8 mouse cellular contexts compared by ENCODE assay signal in the genomic region with DNA sequence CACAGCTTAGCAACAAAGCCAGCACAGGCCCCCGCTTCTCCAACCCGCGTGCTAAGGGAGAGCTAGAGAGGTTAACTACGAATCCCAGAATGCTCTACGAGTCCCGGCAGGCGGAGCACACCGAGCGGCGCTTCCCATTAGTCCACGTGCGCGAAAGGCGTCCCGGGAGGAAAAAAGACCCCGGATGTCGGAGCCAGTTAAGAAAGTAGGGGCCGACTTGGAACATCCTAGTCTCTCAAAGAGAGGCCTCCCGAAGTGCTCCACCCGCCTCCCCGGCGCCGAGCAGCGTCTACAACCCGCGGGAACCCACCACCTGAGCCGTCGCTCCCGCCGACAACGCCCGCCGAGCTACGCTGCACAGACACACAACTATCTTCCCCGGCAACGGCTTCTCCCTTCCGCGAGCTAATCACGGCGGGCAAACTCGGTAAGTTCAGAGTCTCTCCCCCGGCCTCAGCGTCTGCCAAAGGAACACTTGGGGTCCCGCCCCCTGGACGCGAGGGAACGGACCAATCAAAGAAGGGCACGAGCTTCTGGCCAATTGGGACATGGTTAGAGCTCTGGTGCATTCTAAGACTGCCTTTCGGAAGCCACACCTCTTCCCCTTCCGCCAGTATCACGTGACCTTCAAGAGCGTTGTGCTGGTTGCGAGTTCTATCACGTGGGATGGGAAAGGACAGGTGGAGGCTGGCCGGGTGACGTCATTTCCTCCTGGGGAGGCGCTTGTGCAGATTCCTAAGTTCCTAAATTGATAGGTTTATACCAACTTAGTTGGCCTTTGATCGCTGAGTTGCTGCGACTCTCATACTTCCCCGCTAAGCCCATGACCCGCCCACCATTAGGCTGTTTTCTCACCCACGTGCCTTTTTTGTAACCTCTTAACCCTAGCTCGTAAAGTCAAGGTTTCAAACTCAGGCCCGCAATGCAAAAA. TPM values are rescaled to one million over a fixed set of nuclear protein-coding genes. Genes with fewer than 3 reads are reported as not detected.
DNase-seq lines count a peak whose midpoint lies in the region; ATAC-seq and TF ChIP-seq lines count a peak whose summit lies in the region.

A gene (plus strand): TSS at position 101 of the 931 bp plus-strand sequence.
A gene (minus strand): TSS at position 591 of the 931 bp plus-strand sequence.

- H3K27ac ChIP-seq in hindbrain, embryonic 10.5 days, result peak within 1 kb of the TSS; percentile 99
- peak within 1 kb of the TSS; percentile 100 for H3K27ac ChIP-seq in lung, postnatal 0 days (ENCODE audit: low read length)

- peak; percentile 18 for TF ChIP-seq EP300 in lung, postnatal 0 days (IDR thresholded peaks at IDR 0.05)

- H3K4me2 ChIP-seq in lung, postnatal 0 days (replicated peaks; ENCODE audit: low read depth, low read length), result peak within 1 kb of the TSS; percentile 66

- 1% methylated on average over 64 of the region's 64 CpGs for WGBS in hindbrain, embryonic 10.5 days
- under 1% methylated on average over 64 of the region's 64 CpGs for WGBS in lung, postnatal 0 days

- peaks cover under 1% of the 10 kb centered on the region; the same call in 1 of the 2 replicates for H3K9me3 ChIP-seq in hindbrain, embryonic 10.5 days
- H3K9me3 ChIP-seq in lung, postnatal 0 days (ENCODE audit: low read length), result no peaks in the 10 kb centered on the region

- H3K4me3 ChIP-seq in hindbrain, embryonic 10.5 days, result peak within 1 kb of the TSS; percentile 89
- H3K4me3 ChIP-seq in lung, postnatal 0 days (ENCODE audit: low read depth, low read length), result peak within 1 kb of the TSS; percentile 69

- peak; percentile 13; the same call in 1 of the 2 replicates for TF ChIP-seq CTCF in lung, postnatal 0 days (IDR thresholded peaks at IDR 0.05)

- H3K9ac ChIP-seq in lung, postnatal 0 days (replicated peaks; ENCODE audit: low read depth), result peak within 1 kb of the TSS; percentile 83

- no peaks in the 10 kb centered on the region for H3K27me3 ChIP-seq in hindbrain, embryonic 10.5 days (ENCODE audit: insufficient read depth, poor library complexity, severe bottlenecking)
- no peaks in the 10 kb centered on the region for H3K27me3 ChIP-seq in lung, postnatal 0 days (replicated peaks; ENCODE audit: insufficient read depth, low read length)

- peak; percentile 97 for DNase-seq in MN1 (ENCODE audit: low spot score)
- peak; percentile 99 for DNase-seq in cerebellum, adult 9-10 months
- DNase-seq in hindbrain, embryonic 10.5 days (ENCODE audit: low spot score), result peak; percentile 97
- peak; percentile 100 for DNase-seq in layer of hippocampus, adult 9-11 months
- DNase-seq in lung, postnatal 0 days (ENCODE audit: low spot score), result peak; percentile 100
- peak; percentile 88 for DNase-seq in ovary, postnatal 14 days (ENCODE audit: low spot score)
- DNase-seq in thymus, postnatal 14 days, result peak; percentile 95

- ATAC-seq in frontal cortex, adult (ENCODE audit: low TSS enrichment), result peak; percentile 96
- peak; percentile 98 for ATAC-seq in lung, postnatal 0 days

- H3K4me1 ChIP-seq in hindbrain, embryonic 10.5 days (replicated peaks), result peaks cover 26% of the 10 kb centered on the region
- 0 out of 2 replicates have a peak, but pooled peaks cover 8% of the 10 kb centered on the region for H3K4me1 ChIP-seq in lung, postnatal 0 days (ENCODE audit: insufficient read depth, low read depth, low read length)

- peaks cover 55% of the 10 kb centered on the region for H3K36me3 ChIP-seq in hindbrain, embryonic 10.5 days
- peaks cover 9% of the 10 kb centered on the region for H3K36me3 ChIP-seq in lung, postnatal 0 days (ENCODE audit: insufficient read depth, low read length)

RNA-seq across cellular contexts. Expression of the first gene that starts in this region (rescaled TPM):
- polyA plus RNA-seq in hindbrain, embryonic 10.5 days (2016; fragmentation: Nextera tagmentation; extraction: Ambion mirVana), result 3.6 and 4.3 TPM in 2 replicates
- 2.5 TPM in 2 replicates for polyA plus RNA-seq in lung, postnatal 0 days (2015; fragmentation: Nextera tagmentation; extraction: Ambion mirVana)

RNA-seq across cellular contexts. Expression of the second gene that starts in this region (rescaled TPM):
- polyA plus RNA-seq in hindbrain, embryonic 10.5 days (2016; fragmentation: Nextera tagmentation; extraction: Ambion mirVana), result 393 and 408 TPM in 2 replicates
- 69.7 and 75.8 TPM in 2 replicates for polyA plus RNA-seq in lung, postnatal 0 days (2015; fragmentation: Nextera tagmentation; extraction: Ambion mirVana)

Comparison
In these comparisons a context has a peak if more than half of its experiments do, and no peak if none do; other contexts are left out.
1. Peak in every context shown above with its lines: DNase-seq, ATAC-seq, H3K4me3 ChIP-seq and H3K27ac ChIP-seq.